Mouse (Mus musculus): ENCODE data around the gene Syt7. TPM values are rescaled to one million over a fixed set of nuclear protein-coding genes. Genes with fewer than 3 reads are reported as not detected.

Syt7 gene
- polyA plus RNA-seq, 1 experiment from 2014 or later: 13.6 TPM

- no peak overlapping the region for H3K27ac ChIP-seq (ENCODE audit: low read length)
- ATAC-seq: no peak
These were observed 36.8 kb downstream of the Syt7 start for GRCm38 (mm10) chr19:10425484-10426270.

DNA sequence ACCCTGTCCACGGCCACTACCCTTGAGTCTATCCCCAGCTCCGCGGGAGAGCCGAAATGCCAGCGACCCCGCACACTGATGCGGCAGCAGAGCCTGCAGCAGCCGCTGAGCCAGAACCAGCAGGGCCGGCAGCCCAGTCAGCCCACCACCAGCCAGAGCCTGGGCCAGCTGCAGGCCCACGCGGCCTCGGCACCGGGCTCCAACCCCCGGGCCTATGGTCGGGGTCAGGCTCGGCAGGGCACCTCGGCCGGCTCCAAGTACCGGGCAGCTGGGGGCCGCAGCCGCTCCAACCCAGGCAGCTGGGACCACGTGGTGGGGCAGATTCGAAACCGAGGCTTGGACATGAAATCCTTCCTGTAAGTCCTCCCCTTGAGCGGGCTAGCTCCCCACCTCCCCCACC, 37.4 kb downstream of the Syt7 start:
- WGBS: 32% methylated on average over 25 of the region's 25 CpGs
- Histone ChIP-seq H3K4me3 (ENCODE audit: low read depth, low read length) (no peak overlapping the region), H3K4me2 (ENCODE audit: low read length) (no peak overlapping the region), H3K36me3 (ENCODE audit: control insufficient read depth, insufficient read depth, low read length) (peaks cover 2% of the 10 kb centered on the region; the same call in 1 of the 2 replicates), H3K9ac (ENCODE audit: low read depth, low read length) (no peak overlapping the region), H3K9me3 (replicated peaks; ENCODE audit: control insufficient read depth, low read length, poor library complexity, severe bottlenecking) (no peaks in the 10 kb centered on the region), H3K27me3 (ENCODE audit: control insufficient read depth, insufficient read depth, low read depth, low read length) (peaks cover 4% of the 10 kb centered on the region; the same call in 1 of the 2 replicates), H3K4me1 (ENCODE audit: control insufficient read depth, insufficient read depth, low read length) (peaks cover 9% of the 10 kb centered on the region), H3K27ac (ENCODE audit: low read length) (no peak overlapping the region)
- no peak for ATAC-seq

More at GRCm38 (mm10) chr19:10425484-10426270, 36.8 kb downstream of the Syt7 start:
- H3K27me3 ChIP-seq (ENCODE audit: control insufficient read depth, insufficient read depth, low read depth, low read length): peaks cover 4% of the 10 kb centered on the region; the same call in 1 of the 2 replicates
- peaks cover 9% of the 10 kb centered on the region for H3K4me1 ChIP-seq (ENCODE audit: control insufficient read depth, insufficient read depth, low read length)
- H3K4me3 ChIP-seq (ENCODE audit: low read depth, low read length): no peak overlapping the region
- H3K36me3 ChIP-seq (ENCODE audit: control insufficient read depth, insufficient read depth, low read length): peaks cover 2% of the 10 kb centered on the region; the same call in 1 of the 2 replicates
- H3K9me3 ChIP-seq (replicated peaks; ENCODE audit: control insufficient read depth, low read length, poor library complexity, severe bottlenecking): no peaks in the 10 kb centered on the region
- no peak overlapping the region for H3K9ac ChIP-seq (ENCODE audit: low read depth, low read length)
- H3K4me2 ChIP-seq (ENCODE audit: low read length): no peak overlapping the region
- 39% methylated on average over 13 of the region's 13 CpGs for WGBS

DNA sequence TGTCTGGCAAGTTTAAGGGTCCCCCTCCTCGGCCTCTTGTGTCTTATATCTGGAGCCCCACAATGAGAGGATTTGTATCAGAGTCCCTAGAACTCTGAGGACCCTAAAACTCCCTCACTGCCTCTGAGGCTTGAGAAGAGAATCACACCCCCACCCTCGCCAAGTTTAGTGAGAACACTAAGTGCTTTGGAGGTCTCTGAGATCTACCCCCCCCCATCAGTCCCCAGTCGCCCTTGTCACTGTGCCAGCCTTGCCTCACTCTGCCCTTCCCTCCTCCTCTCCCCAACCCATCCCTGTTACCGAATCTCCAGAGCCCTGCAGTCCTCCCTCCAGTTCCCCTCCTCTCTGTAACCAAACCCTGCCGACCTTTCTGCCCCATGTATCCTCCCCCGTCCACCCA, 37.9 kb downstream of the Syt7 start:
- peaks cover 8% of the 10 kb centered on the region for H3K4me1 ChIP-seq (ENCODE audit: control insufficient read depth, insufficient read depth, low read length)
- no peak overlapping the region for H3K27ac ChIP-seq (ENCODE audit: low read length)
- H3K4me3 ChIP-seq (ENCODE audit: low read depth, low read length): no peak overlapping the region
- H3K36me3 ChIP-seq (ENCODE audit: control insufficient read depth, insufficient read depth, low read length): peaks cover 2% of the 10 kb centered on the region; the same call in 1 of the 2 replicates
- H3K9me3 ChIP-seq (replicated peaks; ENCODE audit: control insufficient read depth, low read length, poor library complexity, severe bottlenecking): no peaks in the 10 kb centered on the region
- 0 out of 2 replicates have a peak overlapping the region, but pooled peaks have one; percentile 10 for H3K9ac ChIP-seq (ENCODE audit: low read depth, low read length)
- WGBS: 64% methylated on average over 6 of the region's 6 CpGs
- no peak for ATAC-seq
- H3K27me3 ChIP-seq (ENCODE audit: control insufficient read depth, insufficient read depth, low read depth, low read length): peaks cover 4% of the 10 kb centered on the region; the same call in 1 of the 2 replicates
- H3K4me2 ChIP-seq (ENCODE audit: low read length): no peak overlapping the region

- ATAC-seq: no peak
- Histone ChIP-seq H3K4me1 (ENCODE audit: control insufficient read depth, insufficient read depth, low read length) (peaks cover 2% of the 10 kb centered on the region; the same call in 1 of the 2 replicates), H3K9me3 (replicated peaks; ENCODE audit: control insufficient read depth, low read length, poor library complexity, severe bottlenecking) (no peaks in the 10 kb centered on the region), H3K27ac (ENCODE audit: low read length) (no peak overlapping the region), H3K9ac (ENCODE audit: low read depth, low read length) (no peak overlapping the region), H3K36me3 (ENCODE audit: control insufficient read depth, insufficient read depth, low read length) (peaks cover 2% of the 10 kb centered on the region; the same call in 1 of the 2 replicates), H3K4me3 (ENCODE audit: low read depth, low read length) (no peak overlapping the region), H3K4me2 (ENCODE audit: low read length) (no peak overlapping the region), H3K27me3 (ENCODE audit: control insufficient read depth, insufficient read depth, low read depth, low read length) (peaks cover 4% of the 10 kb centered on the region; the same call in 1 of the 2 replicates)
- 85% methylated on average over 9 of the region's 9 CpGs for WGBS
These were observed 38.5 kb downstream of the Syt7 start for GRCm38 (mm10) chr19:10427431-10427830.

- 94% methylated on average over 8 of the region's 8 CpGs for WGBS
- Histone ChIP-seq H3K4me1 (ENCODE audit: control insufficient read depth, insufficient read depth, low read length) (0 out of 2 replicates have a peak, but pooled peaks cover 3% of the 10 kb centered on the region), H3K4me3 (ENCODE audit: low read depth, low read length) (no peak overlapping the region), H3K27me3 (ENCODE audit: control insufficient read depth, insufficient read depth, low read depth, low read length) (no peaks in the 10 kb centered on the region), H3K27ac (ENCODE audit: low read length) (no peak overlapping the region), H3K9me3 (replicated peaks; ENCODE audit: control insufficient read depth, low read length, poor library complexity, severe bottlenecking) (no peaks in the 10 kb centered on the region), H3K9ac (ENCODE audit: low read depth, low read length) (no peak overlapping the region), H3K36me3 (ENCODE audit: control insufficient read depth, insufficient read depth, low read length) (peaks cover 2% of the 10 kb centered on the region; the same call in 1 of the 2 replicates), H3K4me2 (ENCODE audit: low read length) (no peak overlapping the region)
- ATAC-seq: no peak
These were observed 40.5 kb downstream of the Syt7 start for GRCm38 (mm10) chr19:10429371-10429770.

GRCm38 (mm10) chr19:10431410-10431809, 42.5 kb downstream of the Syt7 start:
- 53% methylated on average over 3 of the region's 3 CpGs for WGBS

DNA sequence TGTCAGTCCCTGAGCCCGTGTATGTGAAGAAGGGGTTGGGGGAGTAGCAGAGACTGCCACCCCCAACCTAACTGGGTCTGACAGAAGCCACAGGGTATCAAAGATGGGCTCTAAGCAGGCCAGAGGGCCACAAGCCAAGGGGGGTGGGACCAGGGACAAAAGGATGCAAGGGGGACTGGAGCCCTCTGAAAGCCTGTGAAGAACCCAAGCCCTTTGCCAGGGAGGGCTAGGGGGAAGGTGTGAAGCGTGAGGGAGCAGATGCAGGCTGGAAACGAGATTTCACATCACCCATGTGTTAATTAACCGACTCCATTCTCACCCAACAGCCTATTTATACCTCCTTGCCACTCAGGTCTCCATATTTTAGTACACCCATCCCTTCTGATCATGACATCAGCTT, 43.0 kb downstream of the Syt7 start:
- H3K4me1 ChIP-seq (ENCODE audit: control insufficient read depth, insufficient read depth, low read length): 0 out of 2 replicates have a peak, but pooled peaks cover 3% of the 10 kb centered on the region
- no peaks in the 10 kb centered on the region for H3K9me3 ChIP-seq (replicated peaks; ENCODE audit: control insufficient read depth, low read length, poor library complexity, severe bottlenecking)
- H3K4me3 ChIP-seq (ENCODE audit: low read depth, low read length): no peak overlapping the region
- 57% methylated on average over 4 of the region's 4 CpGs for whole genome bisulfite sequencing
- no peak overlapping the region for H3K27ac ChIP-seq (ENCODE audit: low read length)
- H3K4me2 ChIP-seq (ENCODE audit: low read length): no peak overlapping the region
- ATAC-seq: no peak; the same call in 1 of the 2 replicates
- no peak overlapping the region for H3K9ac ChIP-seq (ENCODE audit: low read depth, low read length)
- H3K27me3 ChIP-seq (ENCODE audit: control insufficient read depth, insufficient read depth, low read depth, low read length): no peaks in the 10 kb centered on the region
- peaks cover 2% of the 10 kb centered on the region; the same call in 1 of the 2 replicates for H3K36me3 ChIP-seq (ENCODE audit: control insufficient read depth, insufficient read depth, low read length)

More at GRCm38 (mm10) chr19:10431410-10431809, 42.5 kb downstream of the Syt7 start:
- Histone ChIP-seq H3K9ac (ENCODE audit: low read depth, low read length) (no peak overlapping the region), H3K4me3 (ENCODE audit: low read depth, low read length) (no peak overlapping the region), H3K27ac (ENCODE audit: low read length) (no peak overlapping the region), H3K4me2 (ENCODE audit: low read length) (no peak overlapping the region), H3K36me3 (ENCODE audit: control insufficient read depth, insufficient read depth, low read length) (peaks cover 2% of the 10 kb centered on the region; the same call in 1 of the 2 replicates), H3K27me3 (ENCODE audit: control insufficient read depth, insufficient read depth, low read depth, low read length) (no peaks in the 10 kb centered on the region), H3K4me1 (ENCODE audit: control insufficient read depth, insufficient read depth, low read length) (0 out of 2 replicates have a peak, but pooled peaks cover 3% of the 10 kb centered on the region), H3K9me3 (replicated peaks; ENCODE audit: control insufficient read depth, low read length, poor library complexity, severe bottlenecking) (no peaks in the 10 kb centered on the region)
- ATAC-seq: peak; percentile 9; the same call in 1 of the 2 replicates

DNA sequence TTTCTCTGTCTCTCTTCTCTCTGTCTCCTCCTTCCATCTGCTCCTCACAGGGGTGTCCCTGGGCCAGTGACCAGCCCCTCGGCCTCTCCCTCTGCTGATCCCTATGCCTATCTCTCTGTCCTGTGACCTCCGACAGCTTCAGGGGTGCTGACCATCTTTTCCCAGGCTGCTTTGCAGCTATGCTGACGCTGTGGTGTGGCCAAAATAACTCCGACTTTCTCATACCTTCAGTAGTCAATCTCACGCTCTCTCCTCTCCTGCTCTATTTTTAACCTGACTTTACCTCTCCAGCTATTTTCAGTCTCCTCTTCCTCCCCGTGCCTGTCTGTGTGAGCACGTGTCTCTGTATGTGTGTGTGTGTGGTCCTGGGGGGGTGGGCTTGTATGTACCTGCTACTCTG, 44.3 kb downstream of the Syt7 start:
- no peak for ATAC-seq
- Histone ChIP-seq H3K27me3 (ENCODE audit: control insufficient read depth, insufficient read depth, low read depth, low read length) (no peaks in the 10 kb centered on the region), H3K4me3 (ENCODE audit: low read depth, low read length) (no peak overlapping the region), H3K27ac (ENCODE audit: low read length) (no peak overlapping the region), H3K36me3 (ENCODE audit: control insufficient read depth, insufficient read depth, low read length) (peaks cover 2% of the 10 kb centered on the region; the same call in 1 of the 2 replicates), H3K9ac (ENCODE audit: low read depth, low read length) (no peak overlapping the region), H3K4me2 (ENCODE audit: low read length) (no peak overlapping the region), H3K4me1 (ENCODE audit: control insufficient read depth, insufficient read depth, low read length) (0 out of 2 replicates have a peak, but pooled peaks cover 3% of the 10 kb centered on the region), H3K9me3 (replicated peaks; ENCODE audit: control insufficient read depth, low read length, poor library complexity, severe bottlenecking) (no peaks in the 10 kb centered on the region)
- WGBS: 81% methylated on average over 7 of the region's 7 CpGs

Measured in midbrain, embryonic 16.5 days (tissue).